Mouse (Mus musculus) hindbrain, embryonic 13.5 days (tissue): Measurements from ENCODE around the gene Susd6. TPM values are rescaled to one million over a fixed set of nuclear protein-coding genes. Genes with fewer than 3 reads are reported as not detected.

Experiments used
- ATAC-seq: fragments of 200-750 bp; cut with Nextera tagmentation; 2 replicates; pipeline ENCODE4 v1.8.0; 2017; ENCODE audit warnings: moderate TSS enrichment; ENCODE audit not compliant: low FRiP score
- H3K27ac ChIP-seq: fragments of 300-500 bp; sonication (generic); 2 replicates; pipeline ENCODE4 v1.5.1; 2015; ENCODE audit warnings: inconsistent platforms, mild to moderate bottlenecking, moderate library complexity
- H3K27me3 ChIP-seq: fragments of 300-500 bp; sonication (generic); 2 replicates; pipeline ENCODE4 v1.6.1; 2015; ENCODE audit warnings: mild to moderate bottlenecking, inconsistent platforms
- H3K36me3 ChIP-seq: fragments of 300-500 bp; sonication (generic); 2 replicates; pipeline ENCODE4 v1.6.1; 2015; ENCODE audit warnings: mild to moderate bottlenecking, inconsistent platforms
- H3K4me1 ChIP-seq: fragments of 300-500 bp; sonication (generic); replicated peaks from 2 replicates; pipeline ENCODE4 v1.6.1; 2015; ENCODE audit warnings: inconsistent platforms
- H3K4me2 ChIP-seq: fragments of 300-500 bp; sonication (generic); 2 replicates; pipeline ENCODE4 v1.6.1; 2015; ENCODE audit warnings: inconsistent platforms, mild to moderate bottlenecking, moderate library complexity
- H3K4me3 ChIP-seq: fragments of 300-500 bp; sonication (generic); 2 replicates; pipeline ENCODE4 v1.5.1; 2015; ENCODE audit warnings: mild to moderate bottlenecking, inconsistent platforms
- H3K9ac ChIP-seq: fragments of 300-500 bp; sonication (generic); 2 replicates; pipeline ENCODE4 v1.6.1; 2015; ENCODE audit warnings: mild to moderate bottlenecking, inconsistent platforms
- H3K9me3 ChIP-seq: fragments of 300-500 bp; sonication (generic); 2 replicates; pipeline ENCODE4 v1.6.1; 2016; ENCODE audit warnings: inconsistent platforms
- WGBS: fragments of 180-500 bp; shearing (Covaris S2); methylation state at CpG from one replicate; pipeline ENCODE4 v1.1.7; 2015; 5-methylcytosine and 5-hydroxymethylcytosine counted together
- polyA plus RNA-seq: library from polyadenylated mRNA; unstranded; fragments of >200 nt; fragmentation: Nextera tagmentation; extraction: Ambion mirVana; gene quantifications from 2 replicates; pipeline ENCODE4 v1.2.1, GENCODE M21; 2015

Susd6 gene
- polyA plus RNA-seq, 1 experiment from 2014 or later = 11.4 TPM

GRCm38 (mm10) chr12:80803924-80804323 is 13.6 kb downstream of the Susd6 start:
- WGBS = 45% methylated on average over 3 of the region's 3 CpGs
- Histone ChIP-seq H3K36me3 (no peaks in the 10 kb centered on the region), H3K9ac (no peak overlapping the region), H3K4me2 (no peak overlapping the region), H3K4me1 (peaks cover 28% of the 10 kb centered on the region), H3K9me3 (no peaks in the 10 kb centered on the region), H3K27me3 (no peaks in the 10 kb centered on the region), H3K4me3 (no peak overlapping the region), H3K27ac (0 out of 2 replicates have a peak overlapping the region, but pooled peaks have one; percentile 23)
- no peak for ATAC-seq

DNA sequence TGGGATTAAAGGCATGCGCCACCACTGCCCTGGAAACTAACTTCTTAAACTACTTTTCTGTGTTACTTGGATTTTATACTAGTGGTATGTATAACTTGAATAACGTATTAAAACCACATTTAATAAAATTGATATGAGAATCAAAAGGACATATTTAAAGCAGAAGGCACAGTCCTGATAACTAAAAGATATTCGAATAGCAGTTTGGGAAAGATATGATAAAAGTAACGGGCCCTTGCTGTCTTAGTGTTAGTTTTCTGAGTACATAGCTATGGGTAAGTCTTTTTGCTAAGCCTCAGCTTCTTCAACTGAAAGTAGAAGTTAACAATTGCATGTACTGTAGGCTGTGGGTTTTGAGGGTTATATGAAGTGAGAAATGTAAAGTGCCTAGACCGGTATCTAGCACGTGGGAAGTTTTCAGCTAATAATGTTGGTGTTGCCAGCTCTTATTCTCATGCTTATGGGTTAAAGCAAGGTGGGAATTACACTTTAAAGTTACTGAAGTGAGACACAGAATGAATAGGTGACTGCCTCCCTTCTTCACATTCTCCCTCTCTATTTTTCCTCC is 14.6 kb downstream of the Susd6 start:
- 95% methylated on average over 6 of the region's 6 CpGs for WGBS
- Histone ChIP-seq H3K27ac (no peak overlapping the region), H3K27me3 (no peaks in the 10 kb centered on the region), H3K4me1 (peaks cover 33% of the 10 kb centered on the region), H3K9me3 (no peaks in the 10 kb centered on the region), H3K4me3 (no peak overlapping the region), H3K9ac (no peak overlapping the region), H3K4me2 (no peak overlapping the region), H3K36me3 (no peaks in the 10 kb centered on the region)
- no peak for ATAC-seq

GRCm38 (mm10) chr12:80807451-80808085 is 17.3 kb downstream of the Susd6 start:
- Histone ChIP-seq H3K4me3 (no peak overlapping the region), H3K4me2 (no peak overlapping the region), H3K27ac (peak overlapping the region; percentile 0; the same call in 1 of the 2 replicates), H3K9ac (no peak overlapping the region), H3K4me1 (peaks cover 44% of the 10 kb centered on the region), H3K9me3 (no peaks in the 10 kb centered on the region), H3K36me3 (no peaks in the 10 kb centered on the region), H3K27me3 (no peaks in the 10 kb centered on the region)
- no peak for ATAC-seq
- WGBS = 22% methylated on average over 2 of the region's 2 CpGs

GRCm38 (mm10) chr12:80810005-80810404 is 19.7 kb downstream of the Susd6 start:
- H3K36me3 ChIP-seq = no peaks in the 10 kb centered on the region
- H3K27me3 ChIP-seq = no peaks in the 10 kb centered on the region
- ATAC-seq = no peak
- H3K27ac ChIP-seq = no peak overlapping the region
- no peak overlapping the region for H3K4me2 ChIP-seq
- H3K9ac ChIP-seq = no peak overlapping the region
- H3K4me1 ChIP-seq = peaks cover 31% of the 10 kb centered on the region
- 86% methylated on average over 2 of the region's 2 CpGs for WGBS
- H3K4me3 ChIP-seq = no peak overlapping the region
- no peaks in the 10 kb centered on the region for H3K9me3 ChIP-seq

GRCm38 (mm10) chr12:80811646-80812509 is 21.6 kb downstream of the Susd6 start:
- Histone ChIP-seq H3K9me3 (no peaks in the 10 kb centered on the region), H3K4me3 (no peak overlapping the region), H3K27ac (peak overlapping the region; percentile 44), H3K4me1 (peaks cover 48% of the 10 kb centered on the region), H3K36me3 (no peaks in the 10 kb centered on the region), H3K4me2 (no peak overlapping the region), H3K9ac (no peak overlapping the region), H3K27me3 (no peaks in the 10 kb centered on the region)
- ATAC-seq = no peak
- 39% methylated on average over 6 of the region's 6 CpGs for WGBS

DNA sequence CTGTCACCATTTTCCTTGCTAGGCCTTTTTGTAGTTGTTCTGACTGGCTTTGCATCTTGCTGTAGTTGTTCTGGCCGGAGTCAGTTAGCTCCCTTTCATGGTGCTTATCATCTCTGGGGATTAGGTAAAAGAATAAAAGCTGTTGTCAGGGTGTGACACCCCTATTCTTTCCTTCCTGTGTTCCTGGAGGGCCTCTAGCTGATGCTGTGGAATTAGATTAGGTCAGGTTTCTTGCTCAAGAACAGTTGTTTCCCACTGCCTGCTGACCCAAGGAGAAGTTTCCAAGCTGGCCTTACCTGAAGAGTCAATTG is 22.2 kb downstream of the Susd6 start:
- no peak overlapping the region for H3K4me2 ChIP-seq
- peak overlapping the region; percentile 44 for H3K27ac ChIP-seq
- 46% methylated on average over 1 of the region's 1 CpGs for WGBS
- no peaks in the 10 kb centered on the region for H3K9me3 ChIP-seq
- H3K4me3 ChIP-seq = no peak overlapping the region
- no peaks in the 10 kb centered on the region for H3K36me3 ChIP-seq
- H3K4me1 ChIP-seq = peaks cover 48% of the 10 kb centered on the region
- H3K27me3 ChIP-seq = no peaks in the 10 kb centered on the region
- no peak overlapping the region for H3K9ac ChIP-seq
- ATAC-seq = no peak

DNA sequence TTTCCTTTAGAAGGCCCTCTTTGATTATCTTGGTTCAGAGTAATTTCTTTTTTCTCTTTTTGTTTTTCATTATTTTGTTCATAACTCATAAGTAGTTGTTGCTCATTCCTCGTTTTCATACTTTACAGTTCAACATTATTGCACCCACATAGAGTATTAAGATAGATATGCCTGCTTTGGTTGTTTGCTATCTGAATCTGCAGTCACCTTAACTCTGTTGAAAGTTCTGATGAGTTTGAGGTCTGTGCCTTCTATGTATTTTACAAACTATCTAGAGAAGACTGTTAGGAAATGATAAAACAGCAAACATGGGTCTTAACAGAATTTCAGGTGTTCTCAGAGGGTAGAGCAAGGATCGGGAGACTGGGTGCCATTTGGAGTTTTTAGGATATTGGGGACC is 23.1 kb downstream of the Susd6 start:
- H3K36me3 ChIP-seq = no peaks in the 10 kb centered on the region
- ATAC-seq = no peak
- H3K27ac ChIP-seq = no peak overlapping the region
- WGBS = 96% methylated on average over 2 of the region's 2 CpGs
- H3K9me3 ChIP-seq = no peaks in the 10 kb centered on the region
- no peak overlapping the region for H3K9ac ChIP-seq
- peaks cover 44% of the 10 kb centered on the region for H3K4me1 ChIP-seq
- H3K27me3 ChIP-seq = no peaks in the 10 kb centered on the region
- no peak overlapping the region for H3K4me2 ChIP-seq
- no peak overlapping the region for H3K4me3 ChIP-seq

DNA sequence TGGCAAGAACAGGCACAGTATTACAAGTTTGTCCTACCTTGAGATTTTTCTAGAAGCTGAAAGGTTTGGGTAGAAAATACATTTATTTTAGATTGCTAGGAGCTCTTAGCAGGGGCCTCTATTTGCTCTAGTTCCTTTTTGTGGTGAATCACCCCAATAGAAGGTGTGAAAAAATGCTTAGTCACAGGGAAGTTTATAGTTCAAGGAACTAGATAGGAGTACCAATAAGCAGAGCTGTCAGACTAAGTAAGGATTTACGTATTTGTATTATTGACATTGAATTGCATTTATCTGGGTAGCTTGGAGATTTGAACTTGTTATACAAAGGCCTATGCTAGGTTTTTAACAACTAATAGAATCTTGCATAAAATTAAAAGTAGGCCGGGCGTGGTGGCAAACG is 23.6 kb downstream of the Susd6 start:
- Histone ChIP-seq H3K9me3 (no peaks in the 10 kb centered on the region), H3K27me3 (no peaks in the 10 kb centered on the region), H3K4me1 (peaks cover 43% of the 10 kb centered on the region), H3K4me3 (no peak overlapping the region), H3K4me2 (no peak overlapping the region), H3K27ac (no peak overlapping the region), H3K9ac (no peak overlapping the region), H3K36me3 (no peaks in the 10 kb centered on the region)
- no peak for ATAC-seq
- 97% methylated on average over 4 of the region's 4 CpGs for WGBS

DNA sequence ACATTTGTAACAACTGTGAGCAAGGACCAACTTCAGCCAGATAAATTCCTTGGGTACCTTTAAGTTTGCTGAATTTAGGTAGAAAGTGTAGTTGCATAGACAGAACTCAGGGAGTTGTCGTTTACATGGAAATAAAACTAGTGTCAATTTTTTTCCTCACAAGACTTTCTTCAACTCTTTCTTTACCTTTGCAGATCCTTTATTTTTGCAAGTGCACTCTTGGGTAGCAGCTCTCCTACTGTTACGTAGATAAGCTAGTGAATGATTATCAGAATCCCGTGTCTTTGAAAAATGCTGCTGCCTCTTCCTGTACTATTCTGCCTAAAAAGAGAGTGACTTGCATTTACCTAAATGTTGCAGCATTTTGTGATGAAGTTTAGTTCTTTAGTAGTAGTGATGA is 24.2 kb downstream of the Susd6 start:
- WGBS = 73% methylated on average over 3 of the region's 3 CpGs

DNA sequence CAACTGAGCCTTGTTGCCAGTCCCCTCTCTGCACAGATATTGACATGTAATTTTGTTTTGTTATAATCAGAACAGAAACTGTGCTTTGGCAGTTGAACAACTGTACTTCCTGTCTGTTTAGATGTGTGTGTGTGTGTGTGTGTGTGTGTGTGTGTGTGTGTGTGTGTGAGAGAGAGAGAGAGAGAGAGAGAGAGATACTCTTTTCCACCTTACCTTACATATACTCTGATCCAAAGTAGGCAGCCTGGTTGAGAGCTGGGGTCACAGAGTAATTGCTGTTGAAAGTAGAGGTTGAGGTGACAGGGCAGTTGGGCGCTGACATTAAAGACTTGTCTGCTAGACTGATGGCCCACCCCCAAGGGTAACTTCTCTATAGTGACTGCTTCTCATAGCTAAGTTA is 25.0 kb downstream of the Susd6 start:
- Histone ChIP-seq H3K27me3 (no peaks in the 10 kb centered on the region), H3K4me1 (peaks cover 36% of the 10 kb centered on the region), H3K9ac (no peak overlapping the region), H3K4me3 (no peak overlapping the region), H3K27ac (no peak overlapping the region; the same call in 1 of the 2 replicates), H3K9me3 (no peaks in the 10 kb centered on the region), H3K36me3 (no peaks in the 10 kb centered on the region), H3K4me2 (no peak overlapping the region)
- 40% methylated on average over 1 of the region's 1 CpGs for WGBS
- no peak for ATAC-seq

More for the DNA sequence above, 24.2 kb downstream of the Susd6 start:
- Histone ChIP-seq H3K4me1 (peaks cover 40% of the 10 kb centered on the region), H3K9ac (no peak overlapping the region), H3K4me2 (no peak overlapping the region), H3K36me3 (no peaks in the 10 kb centered on the region), H3K4me3 (no peak overlapping the region), H3K27ac (no peak overlapping the region), H3K27me3 (no peaks in the 10 kb centered on the region), H3K9me3 (no peaks in the 10 kb centered on the region)
- ATAC-seq = no peak

DNA sequence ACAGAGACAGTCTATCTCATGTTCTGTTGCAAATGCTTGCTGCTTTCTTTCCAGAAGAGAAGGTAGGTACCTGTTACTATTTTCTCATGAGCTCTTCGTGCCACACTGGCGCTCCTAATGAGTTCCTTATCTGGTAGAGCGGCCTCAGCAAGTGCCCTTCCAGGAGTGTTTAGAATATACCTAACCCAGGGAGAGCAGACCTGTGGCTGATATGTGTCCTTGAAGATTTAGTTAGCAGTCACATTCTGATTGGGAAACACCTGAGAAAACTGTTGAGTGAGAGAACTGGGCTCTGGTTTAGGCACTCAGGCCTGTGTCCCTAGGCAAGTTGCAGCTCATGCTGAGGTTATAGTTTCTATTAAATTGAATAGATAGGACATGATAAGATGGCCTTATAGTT is 25.6 kb downstream of the Susd6 start:
- no peak for ATAC-seq
- Histone ChIP-seq H3K27ac (peak overlapping the region; percentile 75), H3K4me3 (no peak overlapping the region), H3K9me3 (no peaks in the 10 kb centered on the region), H3K27me3 (no peaks in the 10 kb centered on the region), H3K36me3 (no peaks in the 10 kb centered on the region), H3K4me1 (peaks cover 36% of the 10 kb centered on the region), H3K4me2 (no peak overlapping the region), H3K9ac (no peak overlapping the region)
- 80% methylated on average over 3 of the region's 3 CpGs for WGBS

DNA sequence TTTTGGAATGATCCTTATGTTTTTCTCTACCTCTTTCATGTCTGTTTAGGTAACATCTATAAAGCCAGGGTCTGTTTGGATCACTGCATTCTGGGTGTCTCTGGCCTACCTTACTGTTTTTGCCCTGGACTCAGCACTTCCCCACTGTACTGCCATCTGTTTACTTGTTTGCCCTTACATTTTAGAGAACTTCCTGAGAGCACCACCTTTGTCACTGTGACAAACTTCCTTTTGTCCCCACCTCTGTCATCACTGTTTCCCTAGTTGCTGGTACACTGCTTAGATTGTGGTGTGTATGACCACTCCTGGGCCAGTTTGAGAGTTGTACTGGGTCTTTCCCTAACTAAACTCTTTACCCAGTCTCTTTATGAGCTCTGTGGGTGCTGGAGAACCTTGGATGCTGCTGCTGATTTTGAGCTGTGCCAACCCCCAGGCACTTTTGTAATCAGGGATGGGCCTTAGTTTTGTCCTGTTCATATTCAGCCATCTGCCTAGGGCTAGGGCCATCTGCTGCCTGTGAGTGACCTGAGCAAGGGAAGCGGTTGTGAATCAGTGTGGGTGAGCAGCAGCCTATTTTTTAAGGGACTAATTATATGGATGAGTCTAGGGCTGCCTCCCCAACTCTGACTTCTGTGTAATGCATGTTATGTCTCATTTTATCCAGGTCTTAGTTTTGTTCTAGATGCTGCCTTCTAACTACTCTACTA is 26.2 kb downstream of the Susd6 start:
- Histone ChIP-seq H3K9ac (no peak overlapping the region), H3K27ac (peak overlapping the region; percentile 75; the same call in 1 of the 2 replicates), H3K4me2 (no peak overlapping the region), H3K4me1 (peaks cover 36% of the 10 kb centered on the region), H3K36me3 (no peaks in the 10 kb centered on the region), H3K4me3 (no peak overlapping the region), H3K27me3 (no peaks in the 10 kb centered on the region), H3K9me3 (no peaks in the 10 kb centered on the region)
- ATAC-seq = 0 out of 2 replicates have a peak, but pooled peaks have one; percentile 39
- WGBS = 22% methylated on average over 1 of the region's 1 CpGs
